Mouse (Mus musculus) liver, postnatal 0 days (tissue): ENCODE data around the gene Lypd5. TPM values are rescaled to one million over a fixed set of nuclear protein-coding genes. Genes with fewer than 3 reads are reported as not detected.
A peak's percentile ranks its signal among the peaks of the same experiment; 100 is the strongest.

Experiments
- ATAC-seq: fragments of 200-750 bp; cut with Nextera tagmentation; 2 replicates; pipeline ENCODE4 v1.8.0; 2017; ENCODE audit warnings: mild to moderate bottlenecking, moderate library complexity
- DNase-seq: peaks from one replicate; pipeline ENCODE4 v3.0.0-alpha.2; 2016
- H3K27ac ChIP-seq: fragments of 300-500 bp; sonication (generic); 2 replicates; pipeline ENCODE4 v1.5.1; 2014; ENCODE audit warnings: antibody characterized with exemption, moderate library complexity, mild to moderate bottlenecking, low read depth
- H3K27me3 ChIP-seq: fragments of 300-500 bp; sonication (generic); 2 replicates; pipeline ENCODE4 v1.6.1; 2014; ENCODE audit warnings: low read length, control low read depth, mixed read lengths; ENCODE audit not compliant: insufficient read depth
- H3K36me3 ChIP-seq: fragments of 300-500 bp; sonication (generic); replicated peaks from 2 replicates; pipeline ENCODE4 v1.6.1; 2014; ENCODE audit warnings: mild to moderate bottlenecking, control low read depth, low read length, moderate library complexity, mixed read lengths; ENCODE audit not compliant: insufficient read depth
- H3K4me1 ChIP-seq: fragments of 300-500 bp; sonication (generic); 2 replicates; pipeline ENCODE4 v1.6.1; 2014; ENCODE audit warnings: antibody characterized with exemption, mild to moderate bottlenecking, control low read depth; ENCODE audit not compliant: insufficient read depth
- H3K4me2 ChIP-seq: fragments of 300-500 bp; sonication (generic); 2 replicates; pipeline ENCODE4 v1.6.1; 2014; ENCODE audit warnings: low read depth, mild to moderate bottlenecking, low read length, moderate library complexity, mixed read lengths
- H3K4me3 ChIP-seq: fragments of 300-500 bp; sonication (generic); 2 replicates; pipeline ENCODE4 v1.5.1; 2014; ENCODE audit warnings: low read depth, low read length
- H3K9ac ChIP-seq: fragments of 300-500 bp; sonication (generic); replicated peaks from 2 replicates; pipeline ENCODE4 v1.6.1; 2014; ENCODE audit warnings: mild to moderate bottlenecking, moderate library complexity
- H3K9me3 ChIP-seq: fragments of 300-500 bp; sonication (generic); 2 replicates; pipeline ENCODE4 v1.6.1; 2016; ENCODE audit warnings: mild to moderate bottlenecking, control low read depth, low read length, mixed read lengths
- CTCF ChIP-seq: sonication (generic); IDR thresholded peaks from 2 replicates; pipeline ENCODE4 v1.5.1; 2016; ENCODE audit warnings: antibody characterized with exemption, low read depth
- EP300 ChIP-seq: IDR thresholded peaks from 2 replicates; pipeline ENCODE4 v1.6.1; 2016; ENCODE audit warnings: antibody characterized with exemption, low read depth, mild to moderate bottlenecking
- WGBS: fragments of 180-500 bp; shearing (Covaris S2); extraction: QIAGEN DNeasy Blood & Tissue Kit; methylation state at CpG from one replicate; pipeline ENCODE4 v1.1.7; 2014; ENCODE audit not compliant: insufficient replicate concordance; 5-methylcytosine and 5-hydroxymethylcytosine counted together
- polyA plus RNA-seq: library from polyadenylated mRNA; unstranded; fragments of >200 nt; fragmentation: Nextera tagmentation; extraction: Ambion mirVana; gene quantifications from 2 replicates; pipeline ENCODE4 v1.2.1, GENCODE M21; 2015

The Lypd5 gene
- polyA plus RNA-seq, 1 experiment from 2014 or later: 0.06 TPM

DNA sequence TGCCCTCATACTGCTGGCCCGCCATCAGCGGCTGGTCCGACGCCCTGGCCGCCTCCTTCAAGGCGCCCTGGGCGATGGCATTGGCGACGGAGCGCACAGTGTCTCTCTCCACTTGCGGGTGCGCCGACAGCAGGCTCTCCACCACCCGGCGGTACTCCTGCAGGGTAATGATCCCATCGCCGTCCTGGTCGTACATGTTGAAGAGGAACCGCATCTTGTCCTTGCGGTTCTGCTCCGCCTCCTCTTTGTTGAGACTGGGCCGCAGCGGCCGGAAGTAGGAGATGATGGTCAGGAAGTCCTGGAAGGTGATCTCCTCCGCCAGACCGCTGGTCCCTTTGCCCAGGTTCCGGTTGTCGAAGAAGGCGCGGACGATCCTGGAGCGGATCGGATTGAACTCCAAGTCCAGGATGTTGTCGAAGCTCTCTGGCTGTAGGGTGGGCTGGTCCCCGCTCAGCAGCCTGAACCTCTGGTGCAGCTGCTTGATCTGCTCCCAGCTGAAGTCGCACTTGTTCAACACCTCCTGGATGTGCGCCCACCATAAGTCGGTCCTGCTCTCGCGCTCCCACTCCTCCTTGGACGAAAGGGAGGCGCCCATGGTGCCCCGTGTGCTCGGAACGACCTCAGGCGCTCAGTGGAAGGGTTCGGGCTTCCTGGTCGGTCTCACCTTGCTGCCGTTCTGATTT is 15.6 kb upstream of the Lypd5 start, which contains the start of gene Tescl:
TSS of gene Tescl (minus strand) at position 633 of the 683 bp plus-strand sequence.
- no peaks in the 10 kb centered on the region for H3K9me3 ChIP-seq
- no peaks in the 10 kb centered on the region for H3K36me3 ChIP-seq
- no peak for TF ChIP-seq CTCF
- TF ChIP-seq EP300: no peak
- DNase-seq (no peak), ATAC-seq (no peak)
- no peaks in the 10 kb centered on the region for H3K4me1 ChIP-seq
- WGBS: 33% methylated on average over 49 of the region's 49 CpGs
- H3K9ac ChIP-seq: no peak within 1 kb of the TSS
- H3K4me2 ChIP-seq: peak within 1 kb of the TSS; percentile 1; the same call in 1 of the 2 replicates
- H3K27me3 ChIP-seq: peaks cover 18% of the 10 kb centered on the region
- no peak within 1 kb of the TSS for H3K27ac ChIP-seq
- no peak within 1 kb of the TSS for H3K4me3 ChIP-seq

DNA sequence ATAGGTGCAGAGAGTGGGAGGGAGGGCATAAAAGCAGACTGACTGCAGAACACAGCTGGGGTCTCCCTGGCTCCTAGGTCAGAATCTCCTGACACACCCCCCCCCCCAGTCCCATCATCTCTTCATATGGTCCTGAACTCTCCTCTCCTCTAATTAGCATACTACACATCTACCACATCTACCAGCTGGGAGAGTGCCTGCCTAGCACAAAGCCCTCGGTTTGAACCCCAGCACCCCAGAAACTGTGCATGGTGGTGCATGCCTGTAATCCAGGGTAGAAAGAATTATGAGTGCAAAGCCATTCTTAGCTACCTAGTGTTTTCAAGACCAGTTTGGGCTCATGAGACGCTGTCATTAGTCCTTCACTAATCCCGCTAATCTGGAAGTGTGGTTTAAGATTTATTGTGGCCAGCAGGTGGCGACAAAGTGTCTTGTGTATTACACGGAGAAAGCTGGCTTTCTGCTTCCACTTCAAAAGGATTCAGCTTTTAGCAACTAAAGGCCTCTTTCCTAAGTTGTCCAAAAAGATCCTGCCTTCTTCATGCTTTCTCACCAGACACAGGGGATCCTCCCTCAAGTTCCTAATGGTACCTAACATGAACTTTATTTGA is 13.2 kb upstream of the Lypd5 start:
- Histone ChIP-seq H3K27me3 (peaks cover 18% of the 10 kb centered on the region), H3K9ac (no peak overlapping the region), H3K4me3 (no peak overlapping the region), H3K4me1 (no peaks in the 10 kb centered on the region), H3K4me2 (no peak overlapping the region), H3K27ac (no peak overlapping the region), H3K9me3 (no peaks in the 10 kb centered on the region), H3K36me3 (no peaks in the 10 kb centered on the region)
- 6% methylated on average over 5 of the region's 5 CpGs for WGBS
- peak; percentile 77 for DNase-seq
- no peak for ATAC-seq
- TF ChIP-seq CTCF (peak; percentile 78), EP300 (no peak)

DNA sequence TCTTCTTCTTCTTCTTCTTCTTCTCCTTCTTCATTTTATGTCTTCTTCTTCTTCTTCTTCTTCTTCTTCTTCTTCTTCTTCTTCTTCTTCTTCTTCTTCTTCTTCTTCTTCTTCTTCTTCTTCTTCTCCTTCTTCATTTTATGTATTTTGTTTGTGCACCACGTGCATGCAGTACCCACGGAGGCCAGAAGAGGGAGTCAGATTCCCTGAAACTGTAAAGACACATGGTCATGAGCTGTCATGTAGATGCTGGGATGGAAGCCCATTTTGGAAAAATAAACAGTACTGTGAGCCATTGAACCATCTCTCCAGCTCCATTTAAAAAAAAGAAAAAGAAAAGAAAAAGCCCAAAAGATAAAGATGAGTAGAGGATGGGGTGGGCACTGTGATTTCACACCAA is 10.8 kb upstream of the Lypd5 start:
- DNase-seq (no peak), ATAC-seq (no peak)
- Histone ChIP-seq H3K36me3 (no peaks in the 10 kb centered on the region), H3K4me2 (no peak overlapping the region), H3K4me1 (no peaks in the 10 kb centered on the region), H3K9ac (no peak overlapping the region), H3K4me3 (no peak overlapping the region), H3K9me3 (no peaks in the 10 kb centered on the region), H3K27me3 (peaks cover 14% of the 10 kb centered on the region), H3K27ac (no peak overlapping the region)
- TF ChIP-seq CTCF (peak; percentile 39), EP300 (no peak)
- WGBS: 50% methylated on average over 2 of the region's 2 CpGs

DNA sequence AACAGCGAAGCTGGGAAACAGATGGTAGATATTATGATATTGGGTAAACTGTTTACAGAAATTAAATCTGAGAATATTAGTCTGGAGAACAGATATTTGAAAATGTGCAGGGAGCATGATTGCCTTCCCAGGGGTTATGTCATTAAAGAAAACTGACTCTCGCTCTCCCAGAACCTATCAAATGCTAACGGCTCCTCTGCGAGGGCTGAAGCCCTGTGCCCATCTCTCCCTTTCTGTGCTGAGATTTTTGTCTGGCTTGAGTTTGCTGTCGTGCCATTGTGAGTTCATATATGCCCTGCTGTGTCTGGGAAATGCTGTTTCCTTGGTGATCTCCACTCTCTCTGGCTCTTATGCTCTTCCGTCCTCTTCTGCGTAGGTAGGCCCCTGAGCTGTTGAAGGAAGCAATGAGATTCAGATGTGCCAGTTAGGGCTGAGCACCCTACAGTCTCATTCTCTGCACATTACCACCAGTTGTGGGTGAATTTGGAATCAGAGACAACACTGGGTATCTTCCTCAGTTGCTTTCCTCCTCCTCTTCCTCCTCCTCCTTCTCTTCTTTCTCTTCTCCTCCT is 5.2 kb upstream of the Lypd5 start:
- ATAC-seq: no peak
- WGBS: 76% methylated on average over 7 of the region's 7 CpGs
- H3K27ac ChIP-seq: no peak overlapping the region

DNA sequence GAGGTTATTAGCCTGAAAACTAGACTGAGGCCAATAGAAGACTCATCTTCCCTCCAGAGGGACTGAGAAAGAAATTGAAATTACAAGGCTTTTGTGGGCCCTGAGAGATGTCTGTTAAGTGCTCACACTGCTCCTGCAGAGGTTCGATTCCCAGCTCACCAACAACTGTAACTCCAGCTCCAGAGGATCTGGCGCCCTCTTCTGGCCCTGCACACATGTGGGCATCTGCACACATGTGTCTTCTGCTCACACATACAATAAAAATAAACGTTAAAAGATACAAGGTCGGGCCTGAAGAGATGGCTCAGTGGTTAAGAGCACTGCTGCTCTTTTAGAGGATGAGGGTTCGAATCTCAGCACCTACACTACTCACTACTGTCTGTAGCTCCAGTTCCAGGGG is 2.6 kb upstream of the Lypd5 start:
- Histone ChIP-seq H3K27ac (no peak overlapping the region), H3K36me3 (no peaks in the 10 kb centered on the region), H3K4me2 (no peak overlapping the region), H3K9ac (no peak overlapping the region), H3K9me3 (no peaks in the 10 kb centered on the region), H3K4me3 (no peak overlapping the region), H3K4me1 (no peaks in the 10 kb centered on the region), H3K27me3 (no peaks in the 10 kb centered on the region)
- 61% methylated on average over 5 of the region's 5 CpGs for WGBS
- ATAC-seq (no peak), DNase-seq (no peak)
- TF ChIP-seq CTCF: peak; percentile 40
- no peak for TF ChIP-seq EP300

More for the DNA sequence above, 5.2 kb upstream of the Lypd5 start:
- H3K4me2 ChIP-seq: no peak overlapping the region
- H3K4me1 ChIP-seq: no peaks in the 10 kb centered on the region
- H3K36me3 ChIP-seq: no peaks in the 10 kb centered on the region
- H3K9me3 ChIP-seq: no peaks in the 10 kb centered on the region
- H3K27me3 ChIP-seq: no peaks in the 10 kb centered on the region
- H3K4me3 ChIP-seq: no peak overlapping the region
- TF ChIP-seq CTCF (no peak), EP300 (no peak)
- no peak for DNase-seq
- H3K9ac ChIP-seq: no peak overlapping the region

DNA sequence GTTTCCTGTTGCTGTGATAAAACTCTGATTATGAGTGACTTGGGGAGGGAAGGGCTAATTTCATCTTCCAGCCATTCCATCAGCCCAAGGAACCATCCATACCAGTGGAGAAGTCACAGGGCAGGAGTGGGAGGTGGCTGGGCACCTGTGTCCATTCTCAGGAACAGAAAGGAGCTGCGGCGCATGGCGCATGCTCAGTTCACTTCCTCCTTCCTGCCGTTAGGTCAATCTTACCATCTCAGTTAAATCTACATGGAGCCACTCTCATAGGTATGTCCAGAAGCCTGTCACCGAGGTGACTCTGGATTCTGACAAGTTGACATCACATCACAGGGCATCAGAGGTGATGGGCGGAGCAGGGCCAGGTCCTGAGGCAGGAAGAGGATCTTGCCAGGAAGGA is 6.7 kb downstream of the Lypd5 start:
- DNase-seq (no peak), ATAC-seq (no peak)
- Histone ChIP-seq H3K9ac (no peak overlapping the region), H3K4me3 (no peak overlapping the region), H3K4me2 (no peak overlapping the region), H3K27me3 (no peaks in the 10 kb centered on the region), H3K27ac (no peak overlapping the region), H3K9me3 (no peaks in the 10 kb centered on the region), H3K4me1 (no peaks in the 10 kb centered on the region), H3K36me3 (no peaks in the 10 kb centered on the region)
- WGBS: 70% methylated on average over 6 of the region's 6 CpGs
- TF ChIP-seq EP300: no peak
- TF ChIP-seq CTCF: no peak
